Mouse (Mus musculus) fibroblast of lung, adult 2 months (primary cell): Measurements from ENCODE around the gene Gm47841.

Source experiments
- DNase-seq: peaks from one replicate; pipeline ENCODE4 v3.0.0-alpha.2; 2011; ENCODE audit warnings: low read depth

Gene Gm47841

GRCm38 (mm10) chr15:101042613-101043012 lies 4.6 kb downstream of the Gm47841 start:
- no peak for DNase-seq

- DNase-seq, result no peak
Observed at GRCm38 (mm10) chr15:101041966-101042365, 5.2 kb downstream of the Gm47841 start.

- no peak for DNase-seq
Observed at GRCm38 (mm10) chr15:101039651-101040050, 7.5 kb downstream of the Gm47841 start.

DNA sequence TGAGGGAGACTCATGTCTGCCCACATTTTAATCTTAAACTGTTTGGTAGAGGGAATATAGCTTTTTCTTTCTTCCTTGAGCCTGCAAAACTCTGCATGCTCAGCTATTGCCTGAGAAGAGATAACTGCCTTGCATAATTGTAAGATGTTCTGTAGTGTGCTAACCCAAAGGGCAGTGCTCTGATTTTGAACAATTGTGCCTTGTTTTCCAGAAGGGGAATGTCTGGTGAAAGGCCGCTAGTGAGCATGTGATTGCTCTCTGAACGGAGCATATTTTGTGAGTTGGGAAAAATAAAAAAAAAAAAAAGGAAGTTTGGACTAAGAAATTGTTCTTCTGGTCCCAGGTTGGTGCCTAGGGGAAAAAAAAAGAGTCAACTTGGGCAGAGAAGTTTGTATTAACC lies 18.2 kb downstream of the Gm47841 start:
- DNase-seq, result no peak

DNA sequence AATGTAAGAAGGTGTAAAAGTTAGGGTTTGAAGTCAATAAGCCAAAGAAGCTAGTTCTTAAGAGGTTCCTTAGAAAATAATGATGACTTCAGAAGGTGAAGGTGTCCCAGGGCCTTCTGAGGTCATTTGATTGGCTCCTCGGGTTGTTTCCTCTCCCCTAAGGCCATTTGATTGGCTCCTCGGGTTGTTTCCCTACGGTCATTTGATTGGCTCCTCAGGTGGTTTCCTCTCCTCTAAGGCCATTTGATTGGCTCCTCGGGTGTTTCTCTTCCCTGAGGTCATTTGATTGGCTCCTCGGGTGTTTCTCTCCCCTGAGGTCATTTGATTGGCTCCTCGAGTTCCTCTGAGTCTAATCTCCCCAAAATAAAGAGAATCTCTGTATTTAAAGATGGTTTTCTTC lies 35.8 kb downstream of the Gm47841 start:
- DNase-seq, result no peak

GRCm38 (mm10) chr15:101008386-101009010 lies 38.7 kb downstream of the Gm47841 start:
- no peak for DNase-seq

- DNase-seq, result no peak
Observed at GRCm38 (mm10) chr15:101007236-101007635, 40.0 kb downstream of the Gm47841 start.

- no peak for DNase-seq
Observed at GRCm38 (mm10) chr15:101006251-101007040, 40.8 kb downstream of the Gm47841 start.

GRCm38 (mm10) chr15:101005717-101006116 lies 41.5 kb downstream of the Gm47841 start:
- DNase-seq, result no peak

DNA sequence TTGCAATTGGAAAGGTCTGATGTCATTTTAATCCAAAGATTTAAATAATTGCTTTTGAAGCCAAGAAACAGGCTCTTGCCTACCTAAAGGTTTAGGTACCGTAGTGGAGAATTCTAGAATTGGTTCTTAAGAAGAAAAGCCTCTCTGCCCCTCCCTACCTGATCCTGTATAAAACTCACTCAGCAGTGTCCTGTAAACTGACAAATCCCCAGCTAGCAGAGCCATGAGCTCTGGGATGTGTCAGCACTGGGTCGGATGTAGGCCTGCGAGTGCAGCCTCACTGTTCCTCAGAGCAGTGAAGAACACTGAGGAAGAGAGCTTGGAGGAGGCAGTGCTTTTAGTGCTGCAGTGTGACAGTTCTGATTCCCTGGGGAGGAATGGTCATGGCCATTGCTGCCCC lies 42.7 kb downstream of the Gm47841 start:
- DNase-seq, result no peak

GRCm38 (mm10) chr15:101002466-101002865 lies 44.7 kb downstream of the Gm47841 start:
- no peak for DNase-seq

- no peak for DNase-seq
Observed at GRCm38 (mm10) chr15:101001685-101002084, 45.5 kb downstream of the Gm47841 start.

GRCm38 (mm10) chr15:100997090-100997489 lies 50.1 kb downstream of the Gm47841 start:
- DNase-seq, result no peak
